Mouse (Mus musculus): Measurements from ENCODE around the gene Tex10.
A peak's percentile ranks its signal among the peaks of the same experiment; 100 is the strongest.

The Tex10 gene

DNA sequence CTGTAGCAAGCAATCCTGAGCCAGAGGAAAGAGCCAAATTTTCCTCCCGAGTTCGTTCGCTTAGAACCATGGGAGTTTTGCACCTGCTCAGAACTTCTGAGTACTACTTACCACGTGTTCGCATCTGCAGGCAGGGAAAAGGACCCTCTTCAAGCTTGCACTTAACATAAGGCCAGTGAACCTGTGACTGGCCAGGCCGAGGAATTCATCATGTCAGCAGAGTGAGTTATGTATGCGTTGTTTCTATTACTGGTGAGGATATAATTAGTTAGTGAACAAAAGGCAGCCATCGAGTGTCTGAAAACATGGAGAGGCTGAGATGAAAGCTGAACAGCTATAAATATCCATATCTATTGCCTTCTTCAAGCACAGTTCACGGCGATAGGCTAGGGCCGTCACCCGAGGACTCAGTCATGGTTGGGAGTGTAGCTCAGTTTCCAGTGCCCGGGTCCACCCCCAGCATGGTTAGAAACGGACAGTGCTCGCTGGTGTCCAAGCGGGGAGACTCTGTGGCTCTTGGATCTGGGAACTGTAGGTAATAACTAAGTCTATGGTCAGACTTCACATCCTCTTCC lies 70.1 kb downstream of the Tex10 start:
- no peak for DNase-seq

GRCm38 (mm10) chr4:48396949-48397348 lies 76.3 kb downstream of the Tex10 start:
- DNase-seq: no peak

DNA sequence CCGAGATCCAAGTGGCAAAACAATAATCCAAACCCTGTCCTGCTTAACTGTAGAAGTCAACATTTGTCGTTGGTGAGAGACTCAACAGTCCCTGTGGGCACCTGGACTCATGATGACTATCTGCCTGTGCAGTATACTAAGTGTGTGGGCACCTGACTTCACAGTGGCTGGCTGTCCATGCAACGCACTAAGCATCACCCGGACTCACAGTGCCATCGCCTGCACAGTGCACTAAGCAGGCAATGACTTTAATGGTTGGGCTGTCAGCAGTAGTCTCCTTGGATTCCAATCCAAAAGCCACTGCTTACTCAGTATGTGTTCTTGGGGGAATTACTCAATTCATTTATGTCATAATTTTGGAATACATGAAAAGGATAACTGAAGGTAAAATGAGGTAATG lies 90.8 kb downstream of the Tex10 start:
- no peak for DNase-seq

DNA sequence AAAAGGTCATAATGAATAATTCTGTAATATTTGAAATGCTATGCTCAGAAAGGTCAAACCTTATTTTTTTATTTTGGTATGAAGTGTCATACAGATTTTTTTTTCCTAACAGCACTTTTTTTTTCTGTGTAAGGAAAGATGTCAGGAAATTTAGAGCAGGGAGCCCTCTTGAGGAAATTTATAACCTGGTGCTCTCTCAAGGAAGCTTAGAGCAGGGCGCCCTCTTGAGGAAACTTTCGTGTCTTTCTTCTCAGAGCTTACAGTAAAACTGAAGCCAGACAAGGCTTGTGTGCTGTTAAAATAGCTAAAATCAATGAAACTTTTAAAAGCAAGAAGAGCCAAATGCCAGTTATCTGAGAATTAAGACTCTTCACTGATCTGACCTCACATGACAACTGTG lies 92.3 kb downstream of the Tex10 start:
- peak; percentile 32 to 44 for DNase-seq

All from thymus, postnatal 36 days (tissue).